Mouse (Mus musculus) left cerebral cortex, adult 11 months (tissue): ENCODE results near the gene Olfr652.

Experiments
- DNase-seq: peaks from one replicate; pipeline ENCODE4 v3.0.0; 2022; ENCODE audit warnings: low spot score

Olfr652 gene

GRCm38 (mm10) chr7:104560601-104561000 is at the start of gene Olfr652:
Olfr652 (plus strand) TSS chr7:104560901.
- DNase-seq = no peak

GRCm38 (mm10) chr7:104549833-104550232 is 10.9 kb upstream of the Olfr652 start, which contains the start of gene Olfr651:
Olfr651 (plus strand) TSS chr7:104550133.
- no peak for DNase-seq

DNA sequence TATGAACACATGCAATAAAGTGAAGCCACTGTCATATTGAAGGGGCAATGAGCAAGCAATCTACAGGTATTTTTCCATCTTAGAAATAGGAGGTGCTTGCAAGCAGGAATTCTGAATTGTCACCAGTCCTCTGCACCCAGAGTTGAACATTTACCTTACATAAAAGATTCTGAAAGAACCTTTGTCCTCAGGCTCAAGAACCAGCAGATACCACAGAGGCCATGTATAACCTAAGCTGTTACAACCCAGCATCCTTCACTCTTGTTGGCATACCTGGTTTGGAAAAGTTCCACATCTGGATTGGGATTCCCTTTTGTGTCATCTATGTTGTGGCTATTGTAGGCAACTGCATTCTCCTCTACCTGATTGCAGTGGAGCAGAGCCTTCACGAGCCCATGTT is 8.0 kb upstream of the Olfr652 start:
- no peak for DNase-seq

DNA sequence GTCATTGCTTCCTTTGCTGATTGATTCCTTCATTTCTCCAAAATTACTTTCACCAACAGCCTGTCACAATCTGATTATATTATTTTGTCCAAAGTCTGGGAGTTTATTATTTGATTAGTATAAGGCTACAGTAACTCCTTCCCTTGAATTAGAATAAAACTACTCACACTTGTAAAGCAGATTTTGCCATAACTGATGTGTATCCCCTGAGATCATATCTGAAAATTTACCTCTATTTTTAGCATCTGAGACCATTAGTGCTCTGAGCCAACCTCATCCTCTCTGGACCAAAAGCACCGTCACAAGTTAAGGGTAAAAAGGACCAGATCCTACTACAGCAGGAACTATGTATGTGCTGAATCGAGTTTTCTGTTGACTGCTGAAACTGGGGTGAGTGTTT is 16.3 kb downstream of the Olfr652 start, which contains the start of gene Olfr653:
Gene Olfr653 (plus strand): TSS at position 301 of the 400 bp plus-strand sequence.
- DNase-seq = no peak

- no peak for DNase-seq
These were observed 20.1 kb downstream of the Olfr652 start for GRCm38 (mm10) chr7:104580846-104581245.

DNA sequence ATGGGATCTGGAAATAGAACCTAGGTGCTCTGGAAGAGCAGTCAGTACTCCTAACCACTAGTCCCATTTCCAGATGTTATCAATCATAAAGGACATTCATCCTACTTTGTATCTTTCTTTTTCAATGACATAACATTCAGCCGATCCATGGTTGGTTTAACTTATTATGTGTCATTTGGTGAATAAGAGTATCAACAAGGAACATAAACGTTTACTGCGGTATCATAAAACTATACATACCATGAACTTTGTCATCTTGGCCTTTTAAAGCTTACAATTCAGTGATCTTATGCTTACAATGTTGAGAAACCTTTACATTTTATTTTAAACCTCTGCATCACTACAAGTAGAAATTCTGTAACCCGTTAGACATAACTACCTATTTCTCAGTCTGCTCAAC is 20.7 kb downstream of the Olfr652 start:
- no peak for DNase-seq

GRCm38 (mm10) chr7:104586725-104587124 is 26.0 kb downstream of the Olfr652 start, which contains the start of gene Olfr654:
Olfr654 (plus strand) TSS chr7:104587025.
- no peak for DNase-seq

GRCm38 (mm10) chr7:104588274-104588673 is 27.6 kb downstream of the Olfr652 start:
- DNase-seq = no peak

GRCm38 (mm10) chr7:104601679-104602078 is 41.0 kb downstream of the Olfr652 start, which contains the start of gene Olfr655:
Olfr655 (minus strand) TSS chr7:104601779.
- no peak for DNase-seq

GRCm38 (mm10) chr7:104603173-104603572 is 42.5 kb downstream of the Olfr652 start:
- no peak for DNase-seq

DNA sequence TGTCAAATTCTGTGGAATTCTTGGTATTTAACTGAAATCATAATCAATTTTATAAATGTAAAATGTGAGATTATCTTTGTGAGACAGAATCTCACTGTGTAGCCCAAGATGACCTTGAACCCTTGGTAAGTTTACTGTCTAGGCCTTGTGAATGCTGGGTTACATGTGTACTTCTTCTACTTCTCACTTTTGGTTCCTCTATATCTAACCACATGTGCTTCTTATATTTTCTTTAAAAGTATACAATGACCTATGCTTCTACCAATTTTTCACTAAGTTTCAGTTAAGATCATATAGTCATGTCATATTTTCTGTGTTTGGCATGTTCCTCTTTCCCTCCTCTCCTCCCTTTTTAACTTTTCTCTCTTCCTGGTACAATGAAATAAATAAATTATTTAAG is 44.0 kb downstream of the Olfr652 start:
- DNase-seq = no peak

GRCm38 (mm10) chr7:104613655-104614054 is 53.0 kb downstream of the Olfr652 start, which contains the start of gene Olfr656:
Olfr656 (plus strand) TSS chr7:104613955.
- DNase-seq = no peak
